Mouse (Mus musculus) brown adipose tissue, adult 24 weeks (tissue): ENCODE results near the gene Samd13. TPM values are rescaled to one million over a fixed set of nuclear protein-coding genes. Genes with fewer than 3 reads are reported as not detected.

Experiments
- H3K27ac ChIP-seq: fragments of 200-500 bp; replicated peaks from 2 replicates; pipeline ENCODE4 v1.5.1; 2012; ENCODE audit warnings: low read depth, mild to moderate bottlenecking, low read length
- H3K4me1 ChIP-seq: fragments of 200-500 bp; 2 replicates; pipeline ENCODE4 v1.6.1; 2012; ENCODE audit warnings: low read length, mixed read lengths; ENCODE audit not compliant: control insufficient read depth, insufficient read depth, insufficient read length
- H3K4me3 ChIP-seq: fragments of 200-500 bp; 2 replicates; pipeline ENCODE4 v1.5.1; 2012; ENCODE audit warnings: low read depth, mild to moderate bottlenecking, low read length, moderate library complexity; ENCODE audit not compliant: insufficient read depth
- polyA plus RNA-seq: library from polyadenylated mRNA; stranded (reverse); fragments of >200 nt; gene quantifications from 2 replicates; pipeline ENCODE4 v1.2.4, GENCODE M21; 2012; ENCODE audit not compliant: missing spikeins, insufficient read depth, insufficient read length

The Samd13 gene
- polyA plus RNA-seq, 1 experiment: not detected

DNA sequence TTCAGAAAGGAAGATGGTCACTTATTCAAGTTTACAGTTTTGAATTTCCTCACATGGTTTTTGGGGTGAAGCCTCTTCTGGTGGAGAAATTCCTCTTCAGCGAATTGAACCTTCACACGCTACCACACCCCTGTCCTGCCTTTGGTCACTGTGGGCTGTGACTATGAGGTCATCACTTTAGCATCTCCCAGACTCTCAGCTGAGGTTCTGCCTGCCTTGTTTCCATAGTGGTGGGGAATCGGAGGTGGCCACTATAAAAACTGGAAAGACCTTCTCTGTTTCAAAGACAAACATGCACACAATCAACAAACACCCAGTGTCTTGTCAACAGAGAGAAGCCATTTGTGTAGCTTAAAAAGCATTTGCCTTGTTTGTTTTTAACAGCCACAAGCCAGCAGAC, 34.2 kb downstream of the Samd13 start, which contains the start of gene 4930503B20Rik:
Gene 4930503B20Rik (minus strand): TSS at position 101 of the 400 bp plus-strand sequence.
- Histone ChIP-seq H3K4me3 (no peak within 1 kb of the TSS), H3K4me1 (no peaks in the 10 kb centered on the region), H3K27ac (no peak within 1 kb of the TSS)

DNA sequence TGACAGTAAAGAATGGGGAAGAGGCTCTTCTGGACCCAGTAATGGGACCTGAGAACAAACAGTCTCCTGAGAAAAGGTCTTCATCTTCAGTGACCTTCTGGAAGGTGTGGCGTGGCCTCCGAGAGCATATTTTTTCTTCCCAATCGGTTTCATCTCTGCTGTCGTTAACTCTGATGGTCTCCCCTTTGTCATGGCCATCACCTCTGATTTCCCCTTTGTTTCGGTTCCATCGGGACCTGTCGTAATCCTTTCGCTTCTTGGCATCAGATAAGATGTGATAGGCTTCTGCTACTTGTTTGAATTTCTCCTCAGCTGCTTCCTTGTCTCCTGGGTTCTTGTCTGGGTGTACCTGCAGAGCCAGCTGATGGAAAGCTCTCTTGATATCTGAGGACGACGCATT, 34.7 kb downstream of the Samd13 start:
- H3K4me1 ChIP-seq: no peaks in the 10 kb centered on the region
- no peak overlapping the region for H3K4me3 ChIP-seq
- H3K27ac ChIP-seq: no peak overlapping the region

DNA sequence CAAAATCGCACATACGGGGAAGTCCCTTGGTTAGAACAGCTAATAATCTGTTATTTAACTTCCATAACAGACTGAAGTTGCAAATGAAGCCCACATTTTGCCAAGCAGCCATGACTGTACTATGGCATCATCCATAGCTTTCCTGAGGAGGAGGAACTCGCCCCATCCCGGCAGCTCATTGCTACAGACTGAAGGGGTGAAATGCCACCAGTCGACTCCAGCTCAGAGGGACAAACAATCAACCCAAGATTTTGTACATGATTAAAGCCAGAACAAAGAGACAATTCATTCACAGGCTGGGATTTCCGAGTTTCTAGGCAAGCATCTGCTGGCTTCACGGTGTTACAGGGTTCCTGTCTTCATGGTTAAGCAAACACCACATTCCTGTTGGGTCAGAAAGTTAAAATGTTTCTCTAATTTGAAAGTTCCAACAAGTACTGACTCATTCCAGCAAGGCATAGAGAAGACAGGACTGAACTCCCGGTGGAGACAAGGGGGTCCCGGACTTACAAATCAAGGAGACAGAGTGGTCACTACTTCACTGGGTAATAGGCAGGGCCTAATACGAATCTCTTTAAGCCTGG, 36.0 kb downstream of the Samd13 start:
- no peak overlapping the region for H3K4me3 ChIP-seq
- H3K4me1 ChIP-seq: no peaks in the 10 kb centered on the region
- H3K27ac ChIP-seq: no peak overlapping the region

DNA sequence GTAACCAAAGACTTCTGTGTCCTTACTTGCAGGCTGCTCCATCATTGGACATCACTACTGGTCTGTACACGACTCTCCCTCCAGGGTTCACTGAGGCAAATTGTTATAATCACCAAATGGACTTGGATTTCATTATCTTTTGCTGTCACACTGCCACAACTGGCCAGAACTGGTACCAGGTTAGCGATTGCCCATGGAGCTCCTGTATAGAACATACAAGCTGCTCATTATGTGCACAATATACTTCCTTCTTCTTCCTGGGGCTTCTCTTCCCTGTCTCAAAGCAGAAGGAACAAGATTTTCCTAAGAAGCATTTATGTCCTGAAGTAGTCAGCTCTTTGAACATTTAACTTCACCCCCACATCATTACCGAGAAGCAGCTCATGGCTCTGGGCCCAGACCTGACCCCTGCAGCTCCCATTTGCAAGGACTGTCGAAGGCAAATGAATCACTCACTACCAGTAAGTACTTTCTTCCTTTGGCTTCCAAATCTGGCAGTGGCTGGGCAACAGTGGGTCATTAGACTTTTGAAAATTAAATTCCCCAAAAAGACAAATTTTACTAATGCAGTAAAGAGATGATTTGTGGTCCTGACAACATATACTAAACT, 43.5 kb downstream of the Samd13 start:
- H3K4me3 ChIP-seq: no peak overlapping the region
- H3K4me1 ChIP-seq: no peaks in the 10 kb centered on the region
- H3K27ac ChIP-seq: no peak overlapping the region

DNA sequence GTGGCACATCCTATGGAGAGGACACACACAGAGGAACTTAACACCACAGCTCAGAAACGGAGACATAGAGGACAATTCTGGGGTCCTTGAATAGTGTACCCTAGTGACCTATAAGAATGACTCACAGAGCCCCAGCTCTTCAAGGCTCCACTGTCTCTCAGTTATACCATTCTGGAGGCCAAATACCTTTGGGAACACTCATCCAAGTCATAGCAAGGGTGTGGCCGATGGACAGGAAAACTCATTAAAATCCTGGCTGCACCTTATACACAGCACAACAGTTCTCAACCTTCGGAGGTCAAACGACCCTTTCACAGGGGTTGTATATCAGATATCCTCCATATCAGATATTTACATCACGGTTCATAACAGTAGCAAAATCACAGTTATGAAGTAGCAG, 52.9 kb downstream of the Samd13 start:
- Histone ChIP-seq H3K27ac (no peak overlapping the region), H3K4me1 (no peaks in the 10 kb centered on the region), H3K4me3 (no peak overlapping the region)

DNA sequence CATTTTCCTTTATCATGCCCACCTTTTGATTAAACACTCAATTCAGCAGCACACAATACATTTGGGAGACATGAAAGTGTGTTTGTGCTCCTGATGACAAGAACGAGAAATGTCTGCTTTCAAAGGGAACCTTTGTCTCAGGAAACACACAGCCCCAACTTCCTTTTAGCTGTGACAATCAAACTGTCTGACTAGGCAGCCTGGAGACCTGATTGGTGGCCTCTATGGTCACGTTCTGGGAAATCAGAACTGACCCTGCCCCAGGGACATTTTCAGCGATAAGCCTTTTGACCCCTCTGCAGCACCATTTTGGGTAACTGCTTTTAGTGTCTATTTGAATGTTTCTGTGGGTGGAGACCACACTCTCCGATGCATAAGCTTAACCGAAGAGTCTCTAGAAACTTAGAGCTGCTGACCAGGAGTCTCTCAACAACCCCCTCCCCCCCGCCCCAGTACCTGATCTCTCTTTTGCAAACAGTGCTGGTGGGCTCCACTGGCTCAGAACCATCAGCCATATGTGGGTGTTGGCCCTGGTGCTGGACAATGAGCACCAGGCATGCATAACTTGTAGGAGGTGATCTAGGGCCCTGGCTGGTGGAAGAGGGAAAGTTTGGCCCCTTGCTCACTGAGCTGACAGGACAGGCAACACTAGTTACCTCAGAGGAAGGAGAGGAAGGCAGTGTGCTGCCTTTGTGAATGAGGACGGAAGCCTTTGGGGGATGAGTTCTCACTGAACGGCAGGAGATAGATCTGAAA, 57.0 kb downstream of the Samd13 start:
- H3K4me1 ChIP-seq: no peaks in the 10 kb centered on the region
- no peak overlapping the region for H3K4me3 ChIP-seq
- no peak overlapping the region for H3K27ac ChIP-seq

DNA sequence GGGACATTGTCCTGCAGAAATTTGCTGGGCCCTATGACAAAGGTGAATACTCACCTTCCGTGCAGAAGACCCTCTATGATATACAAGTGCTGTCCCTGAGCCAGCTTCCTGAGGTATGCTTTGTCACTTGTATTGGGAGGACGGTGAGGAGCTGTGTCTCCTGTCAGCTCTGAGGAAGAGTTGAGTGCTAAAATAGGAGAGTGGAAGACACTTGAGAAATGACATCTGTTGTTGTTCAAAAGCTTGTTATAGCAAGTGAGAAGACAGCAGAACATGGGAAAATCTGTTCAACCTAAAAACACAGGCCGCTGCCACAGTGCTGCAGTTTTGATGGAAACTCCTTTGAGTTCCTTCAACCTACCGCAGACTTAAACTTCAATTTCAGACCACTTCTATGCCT, 59.6 kb downstream of the Samd13 start:
- Histone ChIP-seq H3K27ac (no peak overlapping the region), H3K4me3 (no peak overlapping the region), H3K4me1 (no peaks in the 10 kb centered on the region)

DNA sequence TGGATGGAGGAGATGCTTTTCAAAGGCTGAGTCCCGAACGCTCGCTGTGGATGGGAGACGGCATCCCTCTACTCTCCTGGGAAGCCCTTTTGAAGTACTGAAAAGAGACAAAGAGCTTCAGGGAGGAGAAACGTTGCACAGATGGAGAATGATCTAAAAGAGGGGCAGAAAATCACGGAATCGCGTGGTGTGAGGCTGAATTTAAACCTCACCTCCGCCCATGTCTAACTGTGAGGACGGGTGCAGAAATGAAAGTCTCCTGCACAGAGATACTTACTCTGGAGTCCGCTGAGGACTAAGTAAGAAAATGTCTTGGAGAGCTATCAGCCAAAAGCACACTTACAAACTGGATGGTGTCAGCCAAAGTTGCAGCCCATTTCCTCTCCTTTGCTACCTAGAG, 63.4 kb downstream of the Samd13 start:
- Histone ChIP-seq H3K4me1 (no peaks in the 10 kb centered on the region), H3K4me3 (no peak overlapping the region), H3K27ac (no peak overlapping the region)

DNA sequence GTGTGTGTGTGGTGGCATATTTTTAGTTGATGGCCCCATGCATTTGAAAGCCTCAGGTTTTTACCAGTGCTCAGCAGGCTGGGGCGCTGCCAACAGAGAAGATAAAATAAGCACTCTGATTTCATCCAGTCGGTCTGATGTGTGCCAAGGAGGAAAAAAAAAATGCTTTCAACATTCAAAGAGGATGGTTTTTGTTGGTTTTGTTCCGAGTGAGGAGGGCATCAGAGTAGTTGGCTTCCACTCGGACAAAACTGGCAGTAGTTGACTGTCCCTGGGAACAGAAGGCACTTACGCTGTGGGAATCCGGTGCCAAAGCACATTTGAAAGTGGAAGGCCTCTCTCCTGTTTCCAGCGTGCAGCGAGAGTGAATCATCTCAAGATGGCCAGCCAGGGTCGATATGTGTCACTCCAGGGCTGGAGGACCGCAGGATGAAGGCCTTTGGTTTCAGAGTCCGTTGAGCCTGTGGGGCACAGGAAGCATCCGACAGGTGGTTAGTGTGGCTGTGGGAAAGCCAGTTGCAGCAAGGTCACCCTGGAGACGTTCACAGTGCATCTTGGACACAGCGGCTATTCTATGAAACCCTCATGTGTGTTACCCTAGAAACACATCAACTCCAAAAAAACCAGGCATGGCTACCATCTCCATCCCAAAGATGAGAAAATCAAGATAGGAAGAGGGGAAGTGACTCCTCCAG, 64.7 kb downstream of the Samd13 start:
- no peaks in the 10 kb centered on the region for H3K4me1 ChIP-seq
- no peak overlapping the region for H3K4me3 ChIP-seq
- no peak overlapping the region for H3K27ac ChIP-seq

DNA sequence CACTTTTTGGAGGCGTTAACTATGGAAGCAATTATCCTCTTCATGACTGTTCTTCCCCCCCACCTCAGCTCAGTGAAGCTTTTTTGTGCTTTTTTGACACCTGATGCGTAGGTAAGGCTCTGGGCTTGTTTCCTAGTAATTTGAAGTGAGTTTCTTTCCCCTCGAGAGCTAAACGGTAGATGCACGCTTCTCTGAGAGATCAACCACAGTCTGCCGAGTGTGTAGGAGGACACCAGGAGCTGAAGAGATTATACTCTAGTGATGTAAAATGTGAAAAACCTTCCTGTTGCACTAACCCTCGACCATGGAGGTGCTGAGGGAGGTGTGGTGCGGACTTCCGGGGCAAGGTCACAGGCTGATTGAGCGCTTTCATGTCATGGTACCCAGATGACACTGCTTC, 65.3 kb downstream of the Samd13 start:
- H3K4me3 ChIP-seq: no peak overlapping the region
- H3K4me1 ChIP-seq: no peaks in the 10 kb centered on the region
- no peak overlapping the region for H3K27ac ChIP-seq

DNA sequence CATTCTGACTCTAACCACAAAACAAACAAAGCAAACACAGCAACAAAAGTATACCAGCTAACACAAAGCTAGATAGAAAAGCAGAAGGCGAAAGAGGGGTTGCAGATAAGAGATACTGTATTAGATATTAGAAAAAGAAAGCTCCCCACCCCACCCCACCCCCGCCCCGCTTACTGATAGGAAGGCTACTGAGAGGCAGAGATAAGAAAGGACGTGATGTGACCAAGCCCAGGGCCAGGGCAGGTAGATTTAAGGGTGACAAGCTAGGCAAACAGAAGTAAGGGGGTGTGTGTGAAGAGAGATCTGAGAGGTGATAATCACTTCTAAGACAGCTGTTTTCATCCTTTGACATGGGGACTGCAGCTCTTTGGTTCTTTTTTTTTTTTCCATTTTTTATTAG, 67.0 kb downstream of the Samd13 start:
- Histone ChIP-seq H3K4me3 (no peak overlapping the region), H3K4me1 (no peaks in the 10 kb centered on the region), H3K27ac (no peak overlapping the region)

DNA sequence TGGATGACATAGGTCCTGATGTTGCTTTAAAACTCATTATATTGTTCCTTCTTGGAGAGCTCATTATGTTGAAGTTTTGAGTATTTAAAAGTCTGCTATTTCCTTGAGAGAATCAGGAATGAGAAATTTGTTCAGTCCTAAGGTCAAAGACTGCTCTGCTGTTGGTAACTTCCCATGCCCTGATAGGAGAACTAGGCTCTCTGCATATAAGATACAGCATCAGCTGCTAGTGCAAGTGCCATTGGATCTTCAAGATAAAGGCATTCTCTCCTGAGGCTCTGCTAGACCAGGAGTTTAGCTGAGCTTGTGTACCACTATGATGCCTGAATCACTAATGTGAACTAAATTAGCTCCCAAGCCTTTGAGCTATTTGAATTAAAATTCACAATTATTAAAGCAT, 67.4 kb downstream of the Samd13 start:
- no peak overlapping the region for H3K27ac ChIP-seq
- no peaks in the 10 kb centered on the region for H3K4me1 ChIP-seq
- H3K4me3 ChIP-seq: no peak overlapping the region

DNA sequence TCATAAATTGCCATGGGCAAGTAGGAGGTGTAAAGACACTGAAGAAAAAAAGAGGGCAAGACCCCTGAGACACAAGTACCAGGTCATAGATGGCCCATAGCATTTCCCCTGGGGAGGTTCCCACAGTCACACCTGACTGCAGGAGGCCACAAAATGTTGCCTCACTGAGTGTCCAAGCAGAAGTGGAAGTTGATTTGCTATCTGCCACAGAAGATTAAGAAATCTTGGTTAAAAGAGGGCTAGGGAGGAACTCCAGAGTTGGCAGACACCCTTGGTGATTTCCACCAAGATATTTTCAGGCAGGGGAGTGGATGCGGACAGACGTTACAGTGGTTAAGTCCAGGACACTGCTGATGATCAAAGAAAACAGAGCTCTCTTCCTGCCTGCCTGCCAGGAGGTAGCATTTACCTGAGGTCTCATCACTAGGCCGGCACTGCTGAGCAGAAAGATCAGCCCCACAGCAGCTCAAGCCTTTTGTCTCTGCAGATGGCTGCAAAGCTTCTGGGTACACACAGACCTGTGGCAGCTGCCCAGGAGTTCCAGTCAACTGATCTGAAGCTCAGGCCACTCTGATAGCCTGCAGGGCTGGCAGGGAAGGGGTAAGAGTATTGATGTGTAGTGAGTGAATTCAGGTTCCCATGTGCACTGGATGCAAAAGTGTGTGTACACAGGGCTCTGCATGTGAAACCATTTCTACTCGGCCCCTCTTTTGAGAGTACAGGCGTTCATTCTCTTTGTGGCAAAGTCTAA, 68.7 kb downstream of the Samd13 start:
- H3K4me3 ChIP-seq: no peak overlapping the region
- H3K4me1 ChIP-seq: no peaks in the 10 kb centered on the region
- H3K27ac ChIP-seq: no peak overlapping the region

DNA sequence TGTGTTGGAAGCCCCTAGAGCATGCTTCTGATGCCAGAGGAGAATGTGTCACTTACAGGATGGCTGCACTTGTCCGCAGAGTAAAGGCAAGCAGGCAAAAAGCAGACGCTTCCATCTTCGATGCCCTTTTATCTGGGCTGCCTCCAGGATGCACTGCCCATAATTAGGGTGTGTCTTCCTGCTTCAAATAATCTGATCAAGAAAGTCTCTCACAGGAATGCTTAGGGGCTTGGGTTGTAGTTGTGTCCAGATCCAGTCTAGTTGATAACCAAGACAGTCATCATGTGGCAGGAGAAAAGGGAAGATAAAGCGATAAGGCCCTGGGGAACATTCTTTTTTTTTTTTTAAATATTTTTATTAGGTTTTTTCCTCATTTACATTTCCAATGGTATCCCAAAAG, 69.9 kb downstream of the Samd13 start, which contains the start of gene Dnase2b:
Gene Dnase2b (minus strand): TSS at position 101 of the 400 bp plus-strand sequence.
- Histone ChIP-seq H3K27ac (no peak within 1 kb of the TSS), H3K4me3 (no peak within 1 kb of the TSS), H3K4me1 (no peaks in the 10 kb centered on the region)

DNA sequence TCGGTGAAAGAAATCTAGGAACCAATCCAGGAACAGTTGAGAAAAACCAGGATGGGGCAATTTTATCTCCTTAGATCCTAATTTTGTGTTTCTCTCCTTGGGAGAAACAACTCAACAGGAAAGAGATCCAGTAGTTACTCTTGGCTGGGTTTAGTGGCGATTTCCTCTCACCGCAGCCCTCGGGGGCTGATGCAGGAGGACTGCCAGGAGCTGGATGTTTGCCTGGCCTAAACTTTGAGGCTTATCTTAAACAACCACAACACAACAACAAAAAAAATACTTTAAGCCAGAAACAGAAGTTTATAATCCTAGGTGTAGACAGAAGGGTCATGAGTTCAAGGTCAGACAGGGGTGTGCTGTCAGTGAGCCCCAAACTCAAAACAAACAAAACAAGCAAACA, 73.6 kb downstream of the Samd13 start:
- Histone ChIP-seq H3K4me1 (no peaks in the 10 kb centered on the region), H3K27ac (no peak overlapping the region), H3K4me3 (no peak overlapping the region)
